Mouse (Mus musculus) MEL (cell line): Measurements from ENCODE around the gene Eml1. TPM values are rescaled to one million over a fixed set of nuclear protein-coding genes. Genes with fewer than 3 reads are reported as not detected.

Experiments used
- DNase-seq: peaks from one replicate; pipeline ENCODE4 v3.0.0; 2011; ENCODE audit warnings: low read depth, low spot score
- H3K27ac ChIP-seq: 2 replicates; pipeline ENCODE4 v1.5.1; 2012; ENCODE audit warnings: low read depth, mild to moderate bottlenecking, control low read depth, low read length, moderate library complexity; ENCODE audit not compliant: control insufficient read depth
- H3K27me3 ChIP-seq, 2 experiments: fragments of 150-350 bp in 1 of 2; sonication (generic) in 1 of 2; 2 replicates each; pipeline ENCODE4 v1.6.1; 2012; ENCODE audit warnings: low read length in 2 of 2, mild to moderate bottlenecking in 2 of 2, improper control_type of control experiment in 1 of 2, moderate library complexity in 1 of 2; ENCODE audit not compliant: insufficient read depth in 2 of 2, control insufficient read depth in 1 of 2
- H3K36me3 ChIP-seq, 2 experiments: 2 replicates each; pipeline ENCODE4 v1.6.1; 2012 to 2014; ENCODE audit warnings: low read length in 2 of 2, improper control_type of control experiment in 1 of 2, inconsistent platforms in 1 of 2, mild to moderate bottlenecking in 1 of 2; ENCODE audit not compliant: insufficient read depth in 2 of 2, control insufficient read depth in 1 of 2
- H3K4me1 ChIP-seq, 2 experiments: fragments of 150-350 bp in 1 of 2; sonication (generic) in 1 of 2; 2 replicates each; pipeline ENCODE4 v1.6.1; 2012; ENCODE audit warnings: low read length in 2 of 2, improper control_type of control experiment in 1 of 2, mild to moderate bottlenecking in 1 of 2; ENCODE audit not compliant: insufficient read depth in 2 of 2, control insufficient read depth in 1 of 2
- H3K4me3 ChIP-seq, 2 experiments: fragments of 150-350 bp in 1 of 2; sonication (generic) in 1 of 2; 2 replicates each; pipeline ENCODE4 v1.5.1; 2012; ENCODE audit warnings: low read depth in 2 of 2, low read length in 2 of 2, mild to moderate bottlenecking in 2 of 2, moderate library complexity in 2 of 2, control low read depth in 1 of 2, improper control_type of control experiment in 1 of 2; ENCODE audit not compliant: control insufficient read depth in 1 of 2, insufficient read depth in 1 of 2
- H3K79me2 ChIP-seq: 2 replicates; pipeline ENCODE4 v1.6.1; 2012; ENCODE audit warnings: mild to moderate bottlenecking, low read length, moderate library complexity; ENCODE audit not compliant: control insufficient read depth, poor library complexity, insufficient read depth
- H3K9ac ChIP-seq: 2 replicates; pipeline ENCODE4 v1.6.1; 2012; ENCODE audit warnings: low read depth, mild to moderate bottlenecking, control low read depth, low read length, moderate library complexity; ENCODE audit not compliant: control insufficient read depth, poor library complexity, severe bottlenecking
- H3K9me3 ChIP-seq: fragments of 150-350 bp; sonication (generic); replicated peaks from 2 replicates; pipeline ENCODE4 v1.6.1; 2012; ENCODE audit warnings: mild to moderate bottlenecking, low read length, improper control_type of control experiment, moderate library complexity; ENCODE audit not compliant: insufficient read depth
- CHD1 ChIP-seq: IDR thresholded peaks from 2 replicates; pipeline ENCODE4 v1.6.1; 2012; ENCODE audit warnings: low read depth, mild to moderate bottlenecking, inconsistent platforms, low read length, improper control_type of control experiment
- CHD2 ChIP-seq: IDR thresholded peaks from 2 replicates; pipeline ENCODE4 v1.6.1; 2011; ENCODE audit warnings: low read length, improper control_type of control experiment
- CTCF ChIP-seq, 3 experiments: IDR thresholded peaks in 2 of 3; conservative IDR thresholded peaks in 1 of 3; 2 replicates each; pipeline ENCODE4 v1.5.1; 2011 to 2012; ENCODE audit warnings: low read length in 3 of 3, low read depth in 2 of 3, mild to moderate bottlenecking in 2 of 3, improper control_type of control experiment in 1 of 3, inconsistent platforms in 1 of 3, mixed read lengths in 1 of 3, moderate library complexity in 1 of 3; ENCODE audit not compliant: control insufficient read depth in 1 of 3, insufficient read depth in 1 of 3, poor library complexity in 1 of 3, severe bottlenecking in 1 of 3
- GABPA ChIP-seq: IDR thresholded peaks from 2 replicates; pipeline ENCODE4 v1.6.1; 2012; ENCODE audit warnings: low read depth, mild to moderate bottlenecking, inconsistent platforms, low read length, improper control_type of control experiment, moderate library complexity
- HCFC1 ChIP-seq: IDR thresholded peaks from 2 replicates; pipeline ENCODE4 v1.6.1; 2012; ENCODE audit warnings: low read depth, mild to moderate bottlenecking, inconsistent platforms, low read length, improper control_type of control experiment, moderate library complexity
- JUND ChIP-seq: IDR thresholded peaks from 2 replicates; pipeline ENCODE4 v1.6.1; 2011; ENCODE audit warnings: low read depth, mild to moderate bottlenecking, improper control_type of control experiment, low read length
- MAZ ChIP-seq: IDR thresholded peaks from 2 replicates; pipeline ENCODE4 v1.6.1; 2012; ENCODE audit warnings: low read depth, mild to moderate bottlenecking, inconsistent platforms, low read length, improper control_type of control experiment
- MXI1 ChIP-seq: IDR thresholded peaks from 2 replicates; pipeline ENCODE4 v1.6.1; 2011; ENCODE audit warnings: mild to moderate bottlenecking, low read depth, low read length, improper control_type of control experiment
- NELFE ChIP-seq: IDR thresholded peaks from 2 replicates; pipeline ENCODE4 v1.6.1; 2011; ENCODE audit warnings: low read depth, low read length, improper control_type of control experiment
- POLR2A ChIP-seq, 2 experiments: IDR thresholded peaks; 2 replicates each; pipeline ENCODE4 v1.6.1; 2011 to 2012; ENCODE audit warnings: low read length in 2 of 2, mild to moderate bottlenecking in 2 of 2, control low read depth in 1 of 2, improper control_type of control experiment in 1 of 2, low read depth in 1 of 2, moderate library complexity in 1 of 2; ENCODE audit not compliant: control insufficient read depth in 1 of 2, insufficient read depth in 1 of 2, poor library complexity in 1 of 2
- POLR2AphosphoS2 ChIP-seq: IDR thresholded peaks from 2 replicates; pipeline ENCODE4 v1.6.1; 2011; ENCODE audit warnings: low read length, improper control_type of control experiment
- POLR2AphosphoS5 ChIP-seq: IDR thresholded peaks from 2 replicates; pipeline ENCODE4 v1.6.1; 2012; ENCODE audit warnings: low read depth, borderline replicate concordance, mild to moderate bottlenecking, inconsistent platforms, low read length, moderate library complexity, mixed read lengths
- RAD21 ChIP-seq: IDR thresholded peaks from 2 replicates; pipeline ENCODE4 v1.6.1; 2011; ENCODE audit warnings: mild to moderate bottlenecking, low read depth, low read length, improper control_type of control experiment
- RCOR1 ChIP-seq: IDR thresholded peaks from 2 replicates; pipeline ENCODE4 v1.6.1; 2012; ENCODE audit warnings: low read depth, mild to moderate bottlenecking, inconsistent platforms, low read length, improper control_type of control experiment
- SIN3A ChIP-seq: IDR thresholded peaks from 2 replicates; pipeline ENCODE4 v1.6.1; 2012; ENCODE audit warnings: low read length, improper control_type of control experiment, inconsistent platforms
- TAL1 ChIP-seq: IDR thresholded peaks from 2 replicates; pipeline ENCODE4 v1.6.1; 2012; ENCODE audit warnings: mild to moderate bottlenecking, inconsistent platforms, low read length, moderate library complexity, mixed read lengths
- UBTF ChIP-seq: IDR thresholded peaks from 2 replicates; pipeline ENCODE4 v1.6.1; 2012; ENCODE audit warnings: low read depth, mild to moderate bottlenecking, inconsistent platforms, low read length, improper control_type of control experiment, moderate library complexity, borderline replicate concordance; ENCODE audit not compliant: insufficient read depth
- USF2 ChIP-seq, 2 experiments: IDR thresholded peaks; 2 replicates each; pipeline ENCODE4 v1.6.1; 2011 to 2012; ENCODE audit warnings: improper control_type of control experiment in 2 of 2, low read length in 2 of 2, borderline replicate concordance in 1 of 2, inconsistent platforms in 1 of 2, low read depth in 1 of 2, mild to moderate bottlenecking in 1 of 2; ENCODE audit not compliant: insufficient read depth in 1 of 2
- ZC3H11A ChIP-seq: IDR thresholded peaks from 2 replicates; pipeline ENCODE4 v1.6.1; 2012; ENCODE audit warnings: low read depth, mild to moderate bottlenecking, inconsistent platforms, low read length, improper control_type of control experiment
- ZKSCAN1 ChIP-seq: IDR thresholded peaks from 2 replicates; pipeline ENCODE4 v1.6.1; 2012; ENCODE audit warnings: low read depth, mild to moderate bottlenecking, inconsistent platforms, low read length, improper control_type of control experiment, moderate library complexity
- ZMIZ1 ChIP-seq: IDR thresholded peaks from 2 replicates; pipeline ENCODE4 v1.6.1; 2012; ENCODE audit warnings: low read depth, mild to moderate bottlenecking, inconsistent platforms, low read length, improper control_type of control experiment, moderate library complexity
- ZNF384 ChIP-seq: IDR thresholded peaks from 2 replicates; pipeline ENCODE4 v1.6.1; 2012; ENCODE audit warnings: low read depth, mild to moderate bottlenecking, inconsistent platforms, low read length, improper control_type of control experiment
- polyA plus RNA-seq, 2 experiments: library from polyadenylated mRNA; stranded (reverse) in 1 of 2; unstranded in 1 of 2; fragments of >175 nt in 1 of 2; fragments of >200 nt in 1 of 2; gene quantifications; 2 replicates each; pipeline versions ENCODE4 v1.2.1 to v1.2.4; 2012; ENCODE audit warnings: low replicate concordance in 2 of 2, low read depth in 1 of 2; ENCODE audit not compliant: insufficient read length in 2 of 2, insufficient read depth in 1 of 2, missing spikeins in 1 of 2
- total RNA-seq: library from RNA; depleted of rRNA; stranded (reverse); fragments of 300-350 nt; gene quantifications from 2 replicates; pipeline ENCODE4 v1.2.3, GENCODE M21; 2012

Eml1 gene
- total and polyA plus RNA-seq, 3 experiments = not detected

DNA sequence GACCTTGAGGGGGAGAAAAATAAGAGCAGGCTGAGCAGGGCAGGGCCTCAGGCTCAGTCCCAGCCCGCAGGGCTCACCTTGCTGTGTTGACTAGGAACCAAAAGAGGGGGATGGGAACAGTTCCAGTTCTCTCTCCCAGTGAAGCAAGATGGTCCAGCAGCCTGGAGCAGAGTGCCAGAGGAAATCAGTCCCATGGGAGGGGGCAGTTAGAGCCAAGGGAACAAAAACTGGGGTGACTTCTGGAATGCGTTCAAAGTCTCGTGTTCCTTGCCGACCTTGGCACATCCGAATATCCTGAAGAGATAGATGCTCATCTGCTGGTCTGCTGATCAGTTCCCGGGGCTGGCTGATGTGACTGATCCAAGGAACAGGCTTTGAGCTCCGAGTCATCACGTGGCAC lies 30.2 kb downstream of the Eml1 start:
- H3K9me3 ChIP-seq = no peaks in the 10 kb centered on the region
- no peaks in the 10 kb centered on the region for H3K27me3 ChIP-seq
- H3K4me3 ChIP-seq = no peak overlapping the region

GRCm38 (mm10) chr12:108403957-108404356 lies 33.2 kb downstream of the Eml1 start:
- H3K9me3 ChIP-seq = no peaks in the 10 kb centered on the region
- no peaks in the 10 kb centered on the region for H3K36me3 ChIP-seq
- no peak overlapping the region for H3K9ac ChIP-seq
- H3K79me2 ChIP-seq = no peaks in the 10 kb centered on the region
- no peak for TF ChIP-seq POLR2AphosphoS5
- no peak for TF ChIP-seq MAZ
- TF ChIP-seq TAL1 = no peak
- TF ChIP-seq JUND = no peak
- TF ChIP-seq ZNF384 = no peak
- TF ChIP-seq USF2 (IDR thresholded peaks at IDR 0.05; ENCODE audit: borderline replicate concordance in 1 of 2, insufficient read depth in 1 of 2, low read depth in 1 of 2, low read length in 2 of 2) = no peak
- TF ChIP-seq UBTF = no peak
- TF ChIP-seq MXI1 = no peak
- no peak for TF ChIP-seq ZC3H11A
- TF ChIP-seq ZMIZ1 = no peak
- TF ChIP-seq ZKSCAN1 = no peak
- no peak for TF ChIP-seq GABPA
- no peak for TF ChIP-seq RAD21
- no peak for TF ChIP-seq RCOR1
- no peak for TF ChIP-seq NELFE
- no peak for TF ChIP-seq CHD2
- TF ChIP-seq CHD1 = no peak
- no peak overlapping the region for H3K27ac ChIP-seq
- no peak for DNase-seq
- no peaks in the 10 kb centered on the region for H3K27me3 ChIP-seq
- H3K4me3 ChIP-seq = no peak overlapping the region
- no peaks in the 10 kb centered on the region for H3K4me1 ChIP-seq

More for the DNA sequence above, 30.2 kb downstream of the Eml1 start:
- H3K9ac ChIP-seq = no peak overlapping the region
- H3K79me2 ChIP-seq = no peaks in the 10 kb centered on the region
- no peak for DNase-seq
- no peaks in the 10 kb centered on the region for H3K4me1 ChIP-seq
- no peak overlapping the region for H3K27ac ChIP-seq
- no peaks in the 10 kb centered on the region for H3K36me3 ChIP-seq
- TF ChIP-seq HCFC1 (no peak), POLR2A (IDR thresholded peaks at IDR 0.05; ENCODE audit: control insufficient read depth in 1 of 2, insufficient read depth in 1 of 2, low read depth in 1 of 2, low read length in 2 of 2, poor library complexity in 1 of 2) (no peak), POLR2AphosphoS2 (no peak), SIN3A (no peak), CTCF (IDR thresholded peaks at IDR 0.05 in 2 of 3, conservative IDR thresholded peaks at IDR 0.05 in 1 of 3; ENCODE audit: control insufficient read depth in 1 of 3, insufficient read depth in 1 of 3, low read depth in 2 of 3, low read length in 3 of 3, poor library complexity in 1 of 3, severe bottlenecking in 1 of 3) (no peak), NELFE (no peak), TAL1 (no peak)
- TF ChIP-seq, all 39 proteins: peak for 0
